14 mouse cellular contexts compared by ENCODE assay signal in the genomic region with DNA sequence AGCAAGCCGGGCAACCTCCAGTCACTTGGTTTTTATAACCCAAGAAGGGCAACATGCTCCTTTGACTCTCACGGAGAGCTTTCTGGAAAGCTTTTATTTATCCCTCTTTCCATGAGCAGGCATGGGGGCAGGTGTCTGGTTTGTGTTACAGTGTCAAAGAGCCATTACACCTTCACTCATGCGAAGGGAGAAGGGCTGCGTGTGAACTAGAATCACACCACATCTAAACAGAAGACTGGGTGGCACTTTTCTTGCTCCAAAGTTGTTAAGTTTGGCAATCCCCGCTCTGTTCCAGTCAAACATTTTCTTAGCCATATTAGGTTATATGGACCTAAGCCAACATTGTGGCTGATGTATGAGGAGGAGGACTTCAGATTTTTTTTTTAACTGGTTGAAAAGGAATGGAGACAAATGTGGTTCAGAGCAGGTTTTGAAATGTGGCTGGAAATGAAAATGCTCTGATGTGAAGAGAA. TPM values are rescaled to one million over a fixed set of nuclear protein-coding genes. Genes with fewer than 3 reads are reported as not detected.
DNase-seq lines count a peak whose midpoint lies in the region; ATAC-seq and TF ChIP-seq lines count a peak whose summit lies in the region.
"Had no signal": no experiment of that assay in that cellular context is flagged by ENCODE, and none has a peak within 500 bp of the region (broad histone marks: within the 10 kb centered on the region; RNA-seq: fewer than 3 reads in every experiment).

No protein-coding gene starts in this region.

- no peaks in the 10 kb centered on the region for H3K27me3 ChIP-seq in heart, embryonic 11.5 days (ENCODE audit: control insufficient read depth, insufficient read depth, low read length)
- no peaks in the 10 kb centered on the region for H3K27me3 ChIP-seq in lung, embryonic 14.5 days (ENCODE audit: insufficient read depth, low read length)
- no peaks in the 10 kb centered on the region for H3K27me3 ChIP-seq in stomach, embryonic 16.5 days (ENCODE audit: control insufficient read depth, insufficient read depth, low read length)

- H3K4me1 ChIP-seq in heart, embryonic 11.5 days (ENCODE audit: control insufficient read depth, insufficient read depth, low read length): peaks cover 20% of the 10 kb centered on the region
- H3K4me1 ChIP-seq in lung, embryonic 14.5 days (ENCODE audit: insufficient read depth): peaks cover 19% of the 10 kb centered on the region
- H3K4me1 ChIP-seq in stomach, embryonic 16.5 days (ENCODE audit: control insufficient read depth, insufficient read depth, low read length): peaks cover 11% of the 10 kb centered on the region

- no peak for DNase-seq in heart, postnatal 36 days
- peak; percentile 83 for DNase-seq in lung, embryonic 14.5 days
- DNase-seq in lung, adult 18-20 months: no peak
- DNase-seq in fibroblast of lung, adult 2 months (ENCODE audit: low read depth): peak; percentile 78
- no peak for DNase-seq in adrenal gland, postnatal 10 days
- no peak for DNase-seq in left cerebral cortex, adult 2 months (ENCODE audit: extremely low spot score in 1 of 2, low spot score in 2 of 2)
- DNase-seq: cerebellum, adult 2 months; kidney, postnatal 36 days; spleen, adult 18-20 months had no signal

- H3K9ac ChIP-seq in heart, embryonic 11.5 days (ENCODE audit: low read depth, low read length): no peak overlapping the region
- no peak overlapping the region for H3K9ac ChIP-seq in lung, embryonic 14.5 days
- no peak overlapping the region for H3K9ac ChIP-seq in stomach, embryonic 16.5 days (ENCODE audit: low read length)

- H3K9me3 ChIP-seq in heart, embryonic 11.5 days (replicated peaks; ENCODE audit: control insufficient read depth, low read length): no peaks in the 10 kb centered on the region
- H3K9me3 ChIP-seq in lung, embryonic 14.5 days (ENCODE audit: low read depth, low read length): no peaks in the 10 kb centered on the region
- H3K9me3 ChIP-seq in stomach, embryonic 16.5 days (replicated peaks; ENCODE audit: control insufficient read depth, low read length): no peaks in the 10 kb centered on the region

- H3K4me3 ChIP-seq in heart, embryonic 11.5 days (ENCODE audit: low read depth, low read length): no peak overlapping the region
- no peak overlapping the region for H3K4me3 ChIP-seq in lung, embryonic 14.5 days (ENCODE audit: low read depth, low read length)
- no peak overlapping the region for H3K4me3 ChIP-seq in stomach, embryonic 16.5 days (replicated peaks; ENCODE audit: low read length)
- no peak overlapping the region for H3K4me3 ChIP-seq in left cerebral cortex, adult 2 months

- intact Hi-C loops in heart, postnatal 36 days (cut with DNase I): no loop called here
- intact Hi-C loops in left cerebral cortex, adult 2 months (cut with DNase I): no loop called here

- TF ChIP-seq CTCF in lung, embryonic 14.5 days (IDR thresholded peaks at IDR 0.05; ENCODE audit: low read depth): no peak
- TF ChIP-seq CTCF in left cerebral cortex, adult 2 months (IDR thresholded peaks at IDR 0.05): no peak

- peak overlapping the region; percentile 22; the same call in 1 of the 2 replicates for H3K27ac ChIP-seq in heart, embryonic 11.5 days (ENCODE audit: low read depth, low read length)
- H3K27ac ChIP-seq in lung, embryonic 14.5 days (ENCODE audit: low read depth): peak overlapping the region; percentile 64; the same call in 1 of the 2 replicates
- peak overlapping the region; percentile 80 for H3K27ac ChIP-seq in stomach, embryonic 16.5 days (ENCODE audit: low read length)
- no peak overlapping the region; the same call in 1 of the 2 replicates for H3K27ac ChIP-seq in left cerebral cortex, adult 2 months
- H3K27ac ChIP-seq: macrophage had no signal

- H3K36me3 ChIP-seq in heart, embryonic 11.5 days (ENCODE audit: control insufficient read depth, insufficient read depth, low read length): no peaks in the 10 kb centered on the region
- no peaks in the 10 kb centered on the region for H3K36me3 ChIP-seq in lung, embryonic 14.5 days (ENCODE audit: insufficient read depth)
- no peaks in the 10 kb centered on the region for H3K36me3 ChIP-seq in stomach, embryonic 16.5 days (ENCODE audit: control insufficient read depth, insufficient read depth, low read length)

- H3K4me2 ChIP-seq in heart, embryonic 11.5 days: no peak overlapping the region
- no peak overlapping the region for H3K4me2 ChIP-seq in lung, embryonic 14.5 days
- H3K4me2 ChIP-seq in stomach, embryonic 16.5 days (ENCODE audit: low read depth, low read length): no peak overlapping the region

- ATAC-seq in heart, embryonic 11.5 days (replicated peaks; ENCODE audit: insufficient number of reproducible peaks, low FRiP score, low TSS enrichment): no peak
- ATAC-seq in lung, embryonic 14.5 days (ENCODE audit: insufficient read depth): 0 out of 2 replicates have a peak, but pooled peaks have one; percentile 52
- ATAC-seq in stomach, embryonic 16.5 days (ENCODE audit: insufficient read depth, low FRiP score): peak; percentile 63; the same call in 1 of the 2 replicates
- ATAC-seq: CD4-positive, CD25-positive, alpha-beta regulatory T cell, adult 4 months; forebrain, embryonic 16.5 days had no signal

- WGBS in heart, embryonic 11.5 days (ENCODE audit: insufficient replicate concordance): 70% methylated on average over 5 of the region's 5 CpGs
- WGBS in lung, embryonic 14.5 days: 52% methylated on average over 5 of the region's 5 CpGs
- WGBS in stomach, embryonic 16.5 days: 65% methylated on average over 5 of the region's 5 CpGs

RNA-seq across cellular contexts. Expression of gene Cald1, which starts 43.8 kb away (rescaled TPM):
- 144 and 167 TPM in 2 replicates for polyA plus RNA-seq in heart, embryonic 11.5 days (2014; fragmentation: Nextera tagmentation; extraction: Ambion mirVana)
- 10 to 100 TPM; 49.3 to 55.6 TPM for total RNA-seq in heart, postnatal 36 days (2021)
- polyA plus RNA-seq in lung, embryonic 14.5 days (2014; fragmentation: Nextera tagmentation; extraction: Ambion mirVana): 283 and 297 TPM in 2 replicates
- 362 and 363 TPM in 2 replicates for polyA plus RNA-seq in stomach, embryonic 16.5 days (2015; fragmentation: Nextera tagmentation; extraction: Ambion mirVana)
- total RNA-seq in adrenal gland, postnatal 10 days (2021): 10 to 100 TPM; 80.8 to 90.5 TPM
- 10 to 100 TPM; 20.9 to 22.4 TPM for total RNA-seq in left cerebral cortex, adult 2 months (2021)

Comparison
In these comparisons a context has a peak if more than half of its experiments do, and no peak if none do; other contexts are left out.
1. DNase-seq: peak in lung, embryonic 14.5 days (single experiment) and fibroblast of lung, adult 2 months (single experiment); none in heart, postnatal 36 days (0 of 2), lung, adult 18-20 months (0 of 2), adrenal gland, postnatal 10 days (single experiment) and left cerebral cortex, adult 2 months (0 of 2).